Mouse (Mus musculus) olfactory bulb, adult 2 months (tissue): ENCODE measurements around the gene Rin1.

Experiments
- CTCF ChIP-seq: fragments of 200-500 bp; IDR thresholded peaks from 2 replicates; pipeline ENCODE4 v1.5.1; 2012; ENCODE audit warnings: low read depth, mild to moderate bottlenecking, low read length, moderate library complexity; ENCODE audit not compliant: insufficient read depth
- POLR2A ChIP-seq: fragments of 200-500 bp; IDR thresholded peaks from 2 replicates; pipeline ENCODE4 v1.6.1; 2012; ENCODE audit warnings: mild to moderate bottlenecking, low read depth, low read length, moderate library complexity; ENCODE audit not compliant: insufficient read depth

DNA sequence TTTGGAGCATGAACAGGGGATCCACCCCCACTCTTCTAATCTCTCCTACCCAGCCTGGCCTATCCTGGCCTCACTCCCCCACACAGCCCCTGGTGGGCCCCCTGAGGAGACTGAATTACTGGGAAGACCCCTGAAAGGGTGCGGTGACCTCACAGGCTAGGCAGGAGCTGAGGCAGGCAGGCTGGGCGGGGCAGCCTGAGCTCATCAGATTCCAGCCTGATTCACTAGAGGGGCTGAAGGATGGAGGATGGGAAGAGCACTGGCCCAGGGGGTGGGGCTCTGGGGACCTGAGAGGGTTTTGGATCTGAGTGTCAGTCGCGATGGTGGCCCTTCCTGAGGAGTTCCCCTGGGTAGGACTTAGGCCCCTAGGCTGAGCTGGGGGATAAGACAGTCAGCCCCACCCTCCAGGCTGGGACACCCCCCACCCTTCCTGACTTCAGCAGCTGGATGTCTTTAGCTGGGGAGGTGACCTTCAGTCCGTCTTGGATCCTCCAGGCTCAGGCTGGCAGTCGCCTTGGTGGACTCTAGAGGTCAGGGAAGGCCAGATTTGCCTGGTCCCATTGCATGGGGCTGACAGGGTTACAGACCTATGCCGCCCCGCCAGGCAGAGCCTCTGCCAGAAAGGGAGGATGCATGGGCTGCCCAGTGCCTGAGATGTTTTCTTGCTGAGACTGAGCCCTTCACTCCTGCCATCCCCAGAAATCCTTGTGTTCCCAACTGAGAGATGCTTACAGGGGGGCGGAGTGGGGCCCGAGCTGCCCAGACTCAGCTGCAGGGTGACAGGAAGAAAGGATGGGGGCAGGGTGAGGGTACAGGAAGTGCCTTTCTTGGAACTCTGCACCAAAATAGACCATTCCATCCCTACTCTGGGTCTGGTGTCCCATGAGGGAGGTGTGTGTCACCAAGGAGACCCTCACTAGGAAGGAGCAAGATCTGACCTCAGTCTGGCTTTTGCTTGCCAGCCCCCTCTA, 8.8 kb downstream of the Rin1 start:
- TF ChIP-seq POLR2A (no peak), CTCF (no peak)
